28 mouse cellular contexts compared by ENCODE assay signal in genomic region chr8:120357504-120357903, GRCm38 (mm10).
DNase-seq lines count a peak whose midpoint lies in the region; ATAC-seq and TF ChIP-seq lines count a peak whose summit lies in the region.
"Had no signal": no experiment of that assay in that cellular context is flagged by ENCODE, and none has a peak within 500 bp of the region (broad histone marks: within the 10 kb centered on the region; RNA-seq: fewer than 3 reads in every experiment).

No protein-coding gene starts in this region.

- TF ChIP-seq POLR2A in ES-Bruce4 (IDR thresholded peaks at IDR 0.05; ENCODE audit: insufficient read depth, low read length): no peak

- no peak for DNase-seq in hindbrain, embryonic 10.5 days (ENCODE audit: low spot score)
- DNase-seq in hindbrain, embryonic 14.5 days (ENCODE audit: low spot score): no peak
- DNase-seq in midbrain, embryonic 10.5 days (ENCODE audit: low spot score): no peak
- peak; percentile 68 for DNase-seq in ES-CJ7 (ENCODE audit: low read depth, low spot score)
- DNase-seq in spleen, adult 12 weeks (ENCODE audit: low spot score): no peak
- DNase-seq: adrenal gland, adult 8-10 months; adrenal gland, postnatal 25 days; cerebellum, adult 11-12 months; cerebellum, adult 8-10 months; cerebellum, postnatal 10 days; cerebellum, postnatal 36 days; embryo, embryonic 11 days; forebrain, postnatal 0 days; gastrocnemius, postnatal 25 days; heart, adult 2 months; heart, postnatal 14 days; heart, postnatal 4 days had no signal

- no peak overlapping the region for H3K4me3 ChIP-seq in hindbrain, embryonic 10.5 days
- no peak overlapping the region for H3K4me3 ChIP-seq in hindbrain, embryonic 14.5 days (replicated peaks; ENCODE audit: low read length)
- no peak overlapping the region for H3K4me3 ChIP-seq in midbrain, embryonic 10.5 days
- no peak overlapping the region for H3K4me3 ChIP-seq in midbrain, embryonic 15.5 days
- no peak overlapping the region for H3K4me3 ChIP-seq in ES-Bruce4 (ENCODE audit: low read depth, low read length)
- H3K4me3 ChIP-seq: embryonic facial prominence, embryonic 10.5 days; embryonic facial prominence, embryonic 13.5 days; erythroblast, embryonic 14.5 days; forebrain, embryonic 13.5 days; heart, adult 2 months; heart, embryonic 10.5 days; heart, embryonic 13.5 days; hindbrain, embryonic 15.5 days had no signal

- no peaks in the 10 kb centered on the region for H3K9me3 ChIP-seq in hindbrain, embryonic 10.5 days
- no peaks in the 10 kb centered on the region for H3K9me3 ChIP-seq in hindbrain, embryonic 14.5 days (ENCODE audit: control insufficient read depth, low read length)
- H3K9me3 ChIP-seq in midbrain, embryonic 10.5 days (replicated peaks): no peaks in the 10 kb centered on the region
- H3K9me3 ChIP-seq in midbrain, embryonic 15.5 days: no peaks in the 10 kb centered on the region
- no peaks in the 10 kb centered on the region for H3K9me3 ChIP-seq in ES-Bruce4 (replicated peaks; ENCODE audit: control insufficient read depth, insufficient read depth, low read length, poor library complexity, severe bottlenecking)
- H3K9me3 ChIP-seq: embryonic facial prominence, embryonic 10.5 days; embryonic facial prominence, embryonic 13.5 days; forebrain, embryonic 13.5 days; heart, embryonic 10.5 days; heart, embryonic 13.5 days; hindbrain, embryonic 15.5 days had no signal

- peak overlapping the region; percentile 68 for H3K27ac ChIP-seq in hindbrain, embryonic 10.5 days
- H3K27ac ChIP-seq in hindbrain, embryonic 14.5 days: no peak overlapping the region
- H3K27ac ChIP-seq in midbrain, embryonic 10.5 days (replicated peaks): peak overlapping the region; percentile 47
- no peak overlapping the region for H3K27ac ChIP-seq in midbrain, embryonic 15.5 days
- H3K27ac ChIP-seq in ES-Bruce4 (ENCODE audit: insufficient read depth, low read length): peak overlapping the region; percentile 14; the same call in 1 of the 2 replicates
- H3K27ac ChIP-seq: embryonic facial prominence, embryonic 10.5 days; embryonic facial prominence, embryonic 13.5 days; forebrain, embryonic 13.5 days; heart, adult 2 months; heart, embryonic 13.5 days; hindbrain, embryonic 15.5 days had no signal

- no peak for TF ChIP-seq CTCF in ES-Bruce4 (IDR thresholded peaks at IDR 0.05; ENCODE audit: low read depth, low read length)

- no peak overlapping the region for H3K4me2 ChIP-seq in hindbrain, embryonic 14.5 days (replicated peaks)
- H3K4me2 ChIP-seq in midbrain, embryonic 15.5 days: no peak overlapping the region
- H3K4me2 ChIP-seq: embryonic facial prominence, embryonic 13.5 days; forebrain, embryonic 13.5 days; heart, embryonic 13.5 days; hindbrain, embryonic 15.5 days had no signal

- H3K36me3 ChIP-seq in hindbrain, embryonic 10.5 days: no peaks in the 10 kb centered on the region
- no peaks in the 10 kb centered on the region for H3K36me3 ChIP-seq in hindbrain, embryonic 14.5 days (replicated peaks; ENCODE audit: control insufficient read depth, insufficient read depth)
- no peaks in the 10 kb centered on the region for H3K36me3 ChIP-seq in midbrain, embryonic 10.5 days
- no peaks in the 10 kb centered on the region for H3K36me3 ChIP-seq in midbrain, embryonic 15.5 days (replicated peaks)
- no peaks in the 10 kb centered on the region for H3K36me3 ChIP-seq in ES-Bruce4 (ENCODE audit: control insufficient read depth, insufficient read depth, low read length, poor library complexity, severe bottlenecking)
- H3K36me3 ChIP-seq: embryonic facial prominence, embryonic 10.5 days; embryonic facial prominence, embryonic 13.5 days; heart, embryonic 10.5 days; heart, embryonic 13.5 days; hindbrain, embryonic 15.5 days had no signal

- no peak overlapping the region for H3K9ac ChIP-seq in hindbrain, embryonic 14.5 days
- no peak overlapping the region for H3K9ac ChIP-seq in midbrain, embryonic 15.5 days
- no peak overlapping the region for H3K9ac ChIP-seq in ES-Bruce4 (ENCODE audit: low read depth, poor library complexity, severe bottlenecking)
- H3K9ac ChIP-seq: embryonic facial prominence, embryonic 13.5 days; forebrain, embryonic 13.5 days; forebrain, postnatal 0 days; heart, embryonic 13.5 days; hindbrain, embryonic 15.5 days had no signal

- no peak for ATAC-seq in hindbrain, embryonic 14.5 days (ENCODE audit: low FRiP score)
- ATAC-seq in midbrain, embryonic 15.5 days (replicated peaks): no peak
- ATAC-seq: activated CD4-positive, CD25-positive, alpha-beta regulatory T cell, adult 4 months; forebrain, embryonic 13.5 days; forebrain, postnatal 0 days; intestine, postnatal 0 days had no signal

- peaks cover 39% of the 10 kb centered on the region for H3K27me3 ChIP-seq in hindbrain, embryonic 10.5 days (ENCODE audit: insufficient read depth, poor library complexity, severe bottlenecking)
- H3K27me3 ChIP-seq in hindbrain, embryonic 14.5 days (ENCODE audit: control insufficient read depth, insufficient read depth, low read length): no peaks in the 10 kb centered on the region
- H3K27me3 ChIP-seq in midbrain, embryonic 10.5 days (ENCODE audit: low read depth, poor library complexity, severe bottlenecking): peaks cover 10% of the 10 kb centered on the region; the same call in 1 of the 2 replicates
- H3K27me3 ChIP-seq in midbrain, embryonic 15.5 days (replicated peaks): no peaks in the 10 kb centered on the region
- no peaks in the 10 kb centered on the region for H3K27me3 ChIP-seq in ES-Bruce4 (ENCODE audit: control insufficient read depth, insufficient read depth, low read length, poor library complexity, severe bottlenecking)
- H3K27me3 ChIP-seq: embryonic facial prominence, embryonic 13.5 days; hindbrain, embryonic 15.5 days had no signal

- WGBS in hindbrain, embryonic 10.5 days: 72% methylated on average over 6 of the region's 6 CpGs
- 58% methylated on average over 6 of the region's 6 CpGs for WGBS in hindbrain, embryonic 14.5 days
- 83% methylated on average over 6 of the region's 6 CpGs for WGBS in midbrain, embryonic 10.5 days
- 63% methylated on average over 6 of the region's 6 CpGs for WGBS in midbrain, embryonic 15.5 days

- peaks cover 97% of the 10 kb centered on the region for H3K4me1 ChIP-seq in hindbrain, embryonic 10.5 days (replicated peaks)
- H3K4me1 ChIP-seq in hindbrain, embryonic 14.5 days (replicated peaks; ENCODE audit: control insufficient read depth, insufficient read depth, low read length): peaks cover 17% of the 10 kb centered on the region
- H3K4me1 ChIP-seq in midbrain, embryonic 10.5 days: peaks cover 91% of the 10 kb centered on the region
- peaks cover 23% of the 10 kb centered on the region for H3K4me1 ChIP-seq in midbrain, embryonic 15.5 days
- H3K4me1 ChIP-seq in ES-Bruce4 (ENCODE audit: control insufficient read depth, insufficient read depth, low read length): peaks cover 14% of the 10 kb centered on the region

- peak; percentile 86 for TF ChIP-seq EP300 in ES-Bruce4 (IDR thresholded peaks at IDR 0.05; ENCODE audit: insufficient read depth, low read depth, low read length)

Comparison
In these comparisons a context has a peak if more than half of its experiments do, and no peak if none do; other contexts are left out.
1. H3K27ac ChIP-seq: peak in hindbrain, embryonic 10.5 days (single experiment), midbrain, embryonic 10.5 days (single experiment) and ES-Bruce4 (single experiment); none in hindbrain, embryonic 14.5 days (single experiment) and midbrain, embryonic 15.5 days (single experiment).